Mouse (Mus musculus) myocyte (in vitro differentiated cells): ENCODE measurements around the gene Gpr12. TPM values are rescaled to one million over a fixed set of nuclear protein-coding genes. Genes with fewer than 3 reads are reported as not detected.

Source experiments
- H3K27me3 ChIP-seq: one replicate; pipeline ENCODE4 v1.6.1; 2011; ENCODE audit not compliant: control insufficient read depth, insufficient read depth, insufficient read length
- H3K36me3 ChIP-seq: one replicate; pipeline ENCODE4 v1.6.1; 2011; ENCODE audit not compliant: control insufficient read depth, insufficient read depth
- H3K4me2 ChIP-seq: one replicate; pipeline ENCODE4 v1.6.1; 2011; ENCODE audit warnings: low read depth, control low read depth
- H3K4me3 ChIP-seq: one replicate; pipeline ENCODE4 v1.5.1; 2011; ENCODE audit warnings: mild to moderate bottlenecking, control low read depth, moderate library complexity
- H3K79me2 ChIP-seq: one replicate; pipeline ENCODE4 v1.6.1; 2011; ENCODE audit not compliant: control insufficient read depth, insufficient read depth
- H3ac ChIP-seq: one replicate; pipeline ENCODE4 v1.6.1; 2011; ENCODE audit not compliant: control insufficient read depth, insufficient read length
- CEBPB ChIP-seq: IDR thresholded peaks from 2 replicates; pipeline ENCODE4 v1.6.1; 2011; ENCODE audit warnings: mild to moderate bottlenecking, moderate library complexity; ENCODE audit not compliant: poor library complexity, insufficient read depth, severe bottlenecking
- E2F4 ChIP-seq: IDR thresholded peaks from one replicate; pipeline ENCODE4 v1.6.1; 2011; ENCODE audit warnings: mild to moderate bottlenecking, control low read depth, moderate library complexity; ENCODE audit not compliant: insufficient read depth
- MAX ChIP-seq: IDR thresholded peaks from one replicate; pipeline ENCODE4 v1.6.1; 2011; ENCODE audit warnings: low read depth, mild to moderate bottlenecking, control low read depth
- MYOD1 ChIP-seq, 3 experiments: IDR thresholded peaks; one replicate each; pipeline ENCODE4 v1.6.1; 2011; ENCODE audit warnings: control low read depth in 2 of 3, low read depth in 2 of 3, mild to moderate bottlenecking in 2 of 3, moderate library complexity in 1 of 3; ENCODE audit not compliant: insufficient read length in 2 of 3, control insufficient read depth in 1 of 3
- MYOG ChIP-seq, 3 experiments: IDR thresholded peaks; one replicate each; pipeline ENCODE4 v1.6.1; 2011; ENCODE audit warnings: control low read depth in 2 of 3, low read depth in 2 of 3, mild to moderate bottlenecking in 2 of 3; ENCODE audit not compliant: insufficient read length in 2 of 3, control insufficient read depth in 1 of 3, insufficient read depth in 1 of 3
- POLR2A ChIP-seq: IDR thresholded peaks from one replicate; pipeline ENCODE4 v1.6.1; 2011; ENCODE audit warnings: low read depth, mild to moderate bottlenecking, control low read depth, moderate library complexity; ENCODE audit not compliant: insufficient read length
- POLR2AphosphoS2 ChIP-seq: IDR thresholded peaks from one replicate; pipeline ENCODE4 v1.6.1; 2011; ENCODE audit warnings: low read depth, control low read depth; ENCODE audit not compliant: insufficient read length
- REST ChIP-seq: IDR thresholded peaks from one replicate; pipeline ENCODE4 v1.6.1; 2011; ENCODE audit warnings: mild to moderate bottlenecking, control low read depth, moderate library complexity; ENCODE audit not compliant: insufficient read depth, insufficient read length
- SRF ChIP-seq: IDR thresholded peaks from one replicate; pipeline ENCODE4 v1.6.1; 2011; ENCODE audit warnings: low read depth; ENCODE audit not compliant: control insufficient read depth, insufficient read length
- TCF12 ChIP-seq: IDR thresholded peaks from one replicate; pipeline ENCODE4 v1.6.1; 2011; ENCODE audit warnings: mild to moderate bottlenecking, control low read depth; ENCODE audit not compliant: poor library complexity, insufficient read depth, severe bottlenecking
- TCF3 ChIP-seq: IDR thresholded peaks from one replicate; pipeline ENCODE4 v1.6.1; 2011; ENCODE audit warnings: low read depth, control low read depth; ENCODE audit not compliant: insufficient read length
- USF1 ChIP-seq: IDR thresholded peaks from one replicate; pipeline ENCODE4 v1.6.1; 2011; ENCODE audit warnings: low read depth, mild to moderate bottlenecking, control low read depth, moderate library complexity
- polyA plus RNA-seq: library from polyadenylated mRNA; unstranded; fragments of >200 nt; fragmentation: generic; extraction: Trizol; gene quantifications from one replicate; pipeline ENCODE4 v1.2.1, GENCODE M21; 2012; ENCODE audit warnings: missing spikeins

Gene Gpr12
- polyA plus RNA-seq, 1 experiment: not detected

DNA sequence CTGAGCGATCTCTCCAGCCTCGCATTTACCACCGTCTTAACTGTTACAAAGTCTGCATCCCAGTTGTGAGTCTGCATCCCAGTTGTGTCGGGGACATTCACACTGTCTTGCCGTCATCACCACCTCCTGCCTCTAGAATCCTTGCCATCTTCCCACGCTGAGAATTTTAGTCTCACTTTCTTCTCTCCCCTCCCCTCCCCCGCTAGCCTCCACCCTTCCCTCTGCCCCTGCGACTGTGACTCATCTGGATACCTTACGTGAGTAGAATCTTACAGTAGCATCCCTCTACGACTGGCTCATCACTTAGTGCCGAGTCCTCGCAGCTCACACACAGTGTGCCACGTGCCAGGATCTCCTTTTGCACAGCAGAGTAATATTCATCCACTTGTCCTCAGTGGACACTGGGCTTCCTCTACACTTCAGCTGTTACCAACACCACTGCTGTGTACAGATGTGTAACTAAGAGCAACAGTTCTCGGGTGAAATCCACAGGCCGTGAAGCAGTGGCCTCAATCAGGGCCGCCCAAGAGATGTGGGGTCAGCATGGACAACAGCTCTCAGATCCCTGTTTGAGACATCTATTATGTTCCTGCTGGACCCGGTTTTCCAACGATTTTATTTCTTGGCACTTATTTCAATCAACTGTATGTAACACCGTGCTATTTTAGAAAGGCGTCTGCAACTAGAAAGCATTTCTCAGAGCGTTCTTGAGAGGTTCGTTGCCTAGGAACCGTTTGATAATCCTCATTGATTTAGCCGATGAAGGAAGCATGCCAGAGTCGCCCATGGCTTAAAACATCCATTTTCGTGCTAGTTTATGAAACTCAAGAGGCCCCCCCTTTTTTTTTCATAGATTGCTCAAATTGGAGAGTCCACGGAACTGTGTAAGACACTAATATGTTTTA lies 13.4 kb upstream of the Gpr12 start:
- no peaks in the 10 kb centered on the region for H3K27me3 ChIP-seq
- H3K4me2 ChIP-seq: no peak overlapping the region
- no peak overlapping the region for H3ac ChIP-seq
- H3K36me3 ChIP-seq: no peaks in the 10 kb centered on the region
- no peaks in the 10 kb centered on the region for H3K79me2 ChIP-seq
- no peak overlapping the region for H3K4me3 ChIP-seq
- TF ChIP-seq TCF3: no peak
- no peak for TF ChIP-seq REST
- no peak for TF ChIP-seq MYOG (IDR thresholded peaks at IDR 0.05; ENCODE audit: control insufficient read depth in 1 of 3, insufficient read depth in 1 of 3, insufficient read length in 2 of 3, low read depth in 2 of 3)
- no peak for TF ChIP-seq TCF12
- no peak for TF ChIP-seq MYOD1 (IDR thresholded peaks at IDR 0.05; ENCODE audit: control insufficient read depth in 1 of 3, insufficient read length in 2 of 3, low read depth in 2 of 3)

- H3K27me3 ChIP-seq: no peaks in the 10 kb centered on the region
- H3K36me3 ChIP-seq: no peaks in the 10 kb centered on the region
- TF ChIP-seq E2F4: no peak
- TF ChIP-seq MAX: no peak
- no peak for TF ChIP-seq REST
- no peak overlapping the region for H3ac ChIP-seq
- H3K4me2 ChIP-seq: no peak overlapping the region
- H3K79me2 ChIP-seq: no peaks in the 10 kb centered on the region
- H3K4me3 ChIP-seq: no peak overlapping the region
Measured at GRCm38 (mm10) chr5:146597503-146597874, 12.4 kb upstream of the Gpr12 start.

DNA sequence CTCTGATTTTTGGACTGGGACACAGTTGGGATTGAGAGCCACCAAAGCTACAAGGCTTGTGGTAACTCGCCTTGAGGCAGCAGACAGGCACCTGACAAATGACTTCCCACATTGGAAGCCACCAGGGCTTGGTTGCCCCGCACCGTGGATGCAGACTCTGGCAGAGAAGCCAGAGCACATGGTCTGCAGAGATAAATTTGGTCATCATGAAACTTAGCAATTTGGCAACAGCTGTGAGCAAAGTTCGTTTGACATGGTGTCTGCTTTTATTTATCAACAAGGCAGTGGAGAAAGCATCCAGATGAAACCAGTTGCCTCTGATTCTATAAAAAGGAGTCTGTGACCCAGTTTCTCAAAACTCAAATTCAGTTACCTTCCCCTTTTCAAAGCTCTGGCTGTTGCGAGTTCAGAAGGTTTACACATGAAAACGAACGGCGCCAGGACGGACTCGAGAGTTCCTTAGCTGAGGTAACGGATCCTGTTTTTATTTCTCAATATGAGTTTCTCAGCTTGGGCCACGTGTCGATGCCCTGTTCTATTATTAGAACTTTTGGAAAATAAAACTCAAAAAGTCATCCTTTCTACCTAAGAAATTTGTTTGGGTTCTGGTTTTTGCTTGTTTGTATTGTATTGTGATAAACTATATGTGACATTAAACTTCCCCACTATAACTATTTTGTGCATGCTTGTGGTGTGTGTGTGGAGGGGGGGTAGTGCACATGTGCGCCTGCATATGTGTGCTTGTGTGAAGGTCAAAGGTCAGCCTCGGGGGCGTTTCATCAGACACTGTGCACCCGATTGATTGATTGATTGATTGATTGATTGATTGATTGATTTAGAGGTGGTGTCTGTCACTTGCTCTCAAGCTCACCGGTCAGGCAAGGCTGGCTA lies 11.8 kb upstream of the Gpr12 start:
- Histone ChIP-seq H3K36me3 (no peaks in the 10 kb centered on the region), H3K4me3 (no peak overlapping the region), H3K79me2 (no peaks in the 10 kb centered on the region), H3K27me3 (no peaks in the 10 kb centered on the region), H3K4me2 (no peak overlapping the region), H3ac (no peak overlapping the region)
- TF ChIP-seq MYOD1 (IDR thresholded peaks at IDR 0.05; ENCODE audit: control insufficient read depth in 1 of 3, insufficient read length in 2 of 3, low read depth in 2 of 3) (no peak), E2F4 (no peak), USF1 (no peak), CEBPB (no peak), TCF12 (no peak), REST (no peak), POLR2A (no peak), MAX (no peak), MYOG (IDR thresholded peaks at IDR 0.05; ENCODE audit: control insufficient read depth in 1 of 3, insufficient read depth in 1 of 3, insufficient read length in 2 of 3, low read depth in 2 of 3) (no peak), SRF (no peak), POLR2AphosphoS2 (no peak), TCF3 (no peak)

- TF ChIP-seq POLR2AphosphoS2 (no peak), TCF12 (no peak), MYOG (IDR thresholded peaks at IDR 0.05; ENCODE audit: control insufficient read depth in 1 of 3, insufficient read depth in 1 of 3, insufficient read length in 2 of 3, low read depth in 2 of 3) (no peak), E2F4 (no peak), MAX (no peak), USF1 (no peak), MYOD1 (IDR thresholded peaks at IDR 0.05; ENCODE audit: control insufficient read depth in 1 of 3, insufficient read length in 2 of 3, low read depth in 2 of 3) (no peak), REST (no peak), TCF3 (no peak), CEBPB (no peak), SRF (no peak), POLR2A (no peak)
- H3K4me3 ChIP-seq: no peak overlapping the region
- no peak overlapping the region for H3ac ChIP-seq
- no peaks in the 10 kb centered on the region for H3K36me3 ChIP-seq
- no peak overlapping the region for H3K4me2 ChIP-seq
- no peaks in the 10 kb centered on the region for H3K27me3 ChIP-seq
- H3K79me2 ChIP-seq: no peaks in the 10 kb centered on the region
Measured at GRCm38 (mm10) chr5:146592580-146592979, 7.5 kb upstream of the Gpr12 start.

DNA sequence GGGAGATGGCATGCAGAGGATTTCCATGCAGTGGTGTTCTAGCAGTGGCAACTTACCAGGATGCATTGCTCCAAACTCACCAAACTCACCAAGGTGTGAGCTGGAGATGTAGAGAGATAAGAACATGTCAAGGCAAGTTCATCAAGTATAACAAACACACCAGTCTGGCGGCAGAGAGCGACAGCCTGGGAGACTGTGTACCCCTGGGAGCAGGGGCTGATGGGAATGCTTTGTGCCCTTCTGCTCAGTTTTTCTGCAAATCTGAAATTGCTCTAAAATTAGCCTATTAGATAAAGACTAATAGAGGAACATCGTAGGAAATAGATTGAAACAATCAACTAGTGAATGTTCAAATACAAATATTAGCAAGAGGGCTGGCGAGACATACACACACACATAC lies 6.6 kb upstream of the Gpr12 start:
- Histone ChIP-seq H3K4me2 (no peak overlapping the region), H3K27me3 (no peaks in the 10 kb centered on the region), H3K79me2 (no peaks in the 10 kb centered on the region), H3ac (no peak overlapping the region), H3K36me3 (no peaks in the 10 kb centered on the region), H3K4me3 (no peak overlapping the region)
- TF ChIP-seq REST (no peak), MAX (no peak), E2F4 (no peak), MYOG (IDR thresholded peaks at IDR 0.05; ENCODE audit: control insufficient read depth in 1 of 3, insufficient read depth in 1 of 3, insufficient read length in 2 of 3, low read depth in 2 of 3) (no peak), TCF3 (no peak), TCF12 (no peak), SRF (no peak), CEBPB (no peak), POLR2AphosphoS2 (no peak), MYOD1 (IDR thresholded peaks at IDR 0.05; ENCODE audit: control insufficient read depth in 1 of 3, insufficient read length in 2 of 3, low read depth in 2 of 3) (no peak), USF1 (no peak), POLR2A (no peak)
